Mouse (Mus musculus): Measurements from ENCODE around the gene Ubald1.

Ubald1 gene

GRCm38 (mm10) chr16:4871926-4872325 is 8.2 kb downstream of the Ubald1 start:
- no peak for DNase-seq (ENCODE audit: low read depth, low spot score)

GRCm38 (mm10) chr16:4870490-4870889 is 9.6 kb downstream of the Ubald1 start:
- DNase-seq (ENCODE audit: low read depth, low spot score): no peak

GRCm38 (mm10) chr16:4866101-4866695 is 13.9 kb downstream of the Ubald1 start:
- no peak for DNase-seq (ENCODE audit: low read depth, low spot score)

GRCm38 (mm10) chr16:4863742-4864141 is 16.4 kb downstream of the Ubald1 start:
- no peak for DNase-seq (ENCODE audit: low read depth, low spot score)

GRCm38 (mm10) chr16:4862863-4863483 is 17.1 kb downstream of the Ubald1 start:
- peak; percentile 86 for DNase-seq (ENCODE audit: low read depth, low spot score)

GRCm38 (mm10) chr16:4861392-4861791 is 18.7 kb downstream of the Ubald1 start:
- DNase-seq (ENCODE audit: low read depth, low spot score): no peak

- peak; percentile 88 for DNase-seq (ENCODE audit: low read depth, low spot score)
These were observed 25.0 kb downstream of the Ubald1 start for GRCm38 (mm10) chr16:4855046-4855650.

GRCm38 (mm10) chr16:4850938-4851628 is 29.0 kb downstream of the Ubald1 start:
- DNase-seq (ENCODE audit: low read depth, low spot score): no peak

- no peak for DNase-seq (ENCODE audit: low read depth, low spot score)
These were observed 29.8 kb downstream of the Ubald1 start for GRCm38 (mm10) chr16:4850361-4850760.

GRCm38 (mm10) chr16:4848090-4848489 is 32.0 kb downstream of the Ubald1 start:
- no peak for DNase-seq (ENCODE audit: low read depth, low spot score)

GRCm38 (mm10) chr16:4847041-4847440 is 33.1 kb downstream of the Ubald1 start:
- DNase-seq (ENCODE audit: low read depth, low spot score): no peak

GRCm38 (mm10) chr16:4840231-4840630 is 39.9 kb downstream of the Ubald1 start:
- DNase-seq (ENCODE audit: low read depth, low spot score): no peak

GRCm38 (mm10) chr16:4839552-4839951 is 40.6 kb downstream of the Ubald1 start:
- DNase-seq (ENCODE audit: low read depth, low spot score): no peak

- peak; percentile 89 for DNase-seq (ENCODE audit: low read depth, low spot score)
These were observed 42.5 kb downstream of the Ubald1 start for GRCm38 (mm10) chr16:4837631-4838030.

- DNase-seq (ENCODE audit: low read depth, low spot score): no peak
These were observed 44.9 kb downstream of the Ubald1 start, which contains the start of gene 4930562C15Rik for GRCm38 (mm10) chr16:4835191-4835590. Gene 4930562C15Rik, plus strand, starts transcription at chr16:4835416.

GRCm38 (mm10) chr16:4833858-4834257 is 46.3 kb downstream of the Ubald1 start:
- peak; percentile 36 for DNase-seq (ENCODE audit: low read depth, low spot score)

GRCm38 (mm10) chr16:4831650-4832419 is 48.3 kb downstream of the Ubald1 start:
- no peak for DNase-seq (ENCODE audit: low read depth, low spot score)

GRCm38 (mm10) chr16:4829271-4829900 is 50.7 kb downstream of the Ubald1 start:
- no peak for DNase-seq (ENCODE audit: low read depth, low spot score)

- DNase-seq (ENCODE audit: low read depth, low spot score): no peak
These were observed 52.5 kb downstream of the Ubald1 start for GRCm38 (mm10) chr16:4827639-4828038.
